Mouse (Mus musculus) kidney, adult 2 months (tissue): ENCODE measurements around the gene Tmem150c.

Experiments used
- CTCF ChIP-seq: fragments of 200-500 bp; conservative IDR thresholded peaks from 2 replicates; pipeline ENCODE4 v1.5.1; 2011; ENCODE audit warnings: low read depth, mild to moderate bottlenecking, control low read depth, low read length, moderate library complexity, mixed read lengths; ENCODE audit not compliant: insufficient read depth, insufficient read length
- POLR2A ChIP-seq: fragments of 200-500 bp; IDR thresholded peaks from one replicate; pipeline ENCODE4 v1.6.1; 2011; ENCODE audit warnings: low read depth, low read length, control low read depth

DNA sequence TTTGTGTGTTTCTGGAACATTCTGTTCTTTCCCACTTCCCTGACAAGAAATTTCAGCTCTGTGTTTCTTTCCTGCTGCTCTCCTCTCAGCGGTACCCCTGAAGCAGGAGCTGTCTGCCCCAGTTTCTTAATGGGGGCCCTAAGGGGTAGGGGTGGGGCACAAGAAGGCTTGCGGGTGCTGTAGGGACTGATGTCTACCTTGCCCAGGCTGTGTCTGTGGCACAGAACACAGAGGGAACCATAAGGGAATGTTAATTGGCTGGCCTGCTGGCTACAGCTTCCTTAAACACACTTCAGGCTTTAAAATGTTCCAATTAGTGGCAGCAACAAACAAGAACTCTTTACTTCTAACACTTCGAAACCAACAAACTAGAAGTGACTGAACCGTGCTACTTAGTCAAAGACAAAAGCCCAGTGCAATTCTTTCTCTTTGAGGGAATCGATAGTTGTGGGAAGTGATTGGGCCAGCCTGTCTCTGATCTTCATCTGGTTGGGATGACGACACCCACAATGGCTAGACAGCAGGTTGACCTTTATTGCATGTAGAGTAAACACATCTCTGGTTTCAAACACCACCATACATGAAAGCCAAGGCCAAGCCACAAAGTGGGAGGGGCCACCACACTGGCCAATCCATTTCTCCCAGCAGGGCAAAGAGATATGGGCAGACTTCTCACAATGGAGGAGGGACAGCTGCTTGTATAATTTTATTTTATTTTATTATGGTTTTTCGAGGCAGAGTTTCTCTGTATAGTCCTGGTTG is 39.7 kb upstream of the Tmem150c start:
- no peak for TF ChIP-seq POLR2A
- TF ChIP-seq CTCF: no peak
